Mouse (Mus musculus) adrenal gland, postnatal 10 days (tissue): ENCODE measurements at regions not wholly inside any gene's neighbourhood (a gene's known extent, or its start where the extent isn't known, plus 50 kb on each side); places are given as distances from the start of the nearest gene placed in this dataset.
A peak's percentile ranks its signal among the peaks of the same experiment; 100 is the strongest.
"Not testable (repeated sequence)": the region's sequence is repeated elsewhere in the genome, so short reads cannot be mapped to it uniquely, and the experiment has no call there.

Source experiments
- DNase-seq: peaks from one replicate; pipeline ENCODE4 v3.0.0; 2021; ENCODE audit warnings: mixed read lengths

DNA sequence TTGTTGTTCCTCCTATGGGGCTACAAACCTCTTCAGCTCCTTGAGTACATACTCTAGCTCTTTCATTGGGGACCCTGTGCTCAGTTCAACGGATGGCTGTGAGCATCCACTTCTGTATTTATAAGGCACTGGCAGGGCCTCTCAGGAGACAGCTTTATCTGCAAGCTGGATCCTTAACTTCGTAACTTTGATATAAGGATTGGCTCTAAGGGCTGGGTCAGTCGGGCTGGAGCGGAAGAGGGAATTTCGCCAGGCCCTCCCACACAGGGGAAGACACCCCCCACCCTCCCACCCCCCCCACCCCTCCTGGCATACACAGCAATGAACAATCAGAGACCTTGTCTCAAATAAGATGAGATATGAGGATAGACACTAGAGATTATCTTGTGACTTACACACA lies 304.3 kb upstream of the Chordc1 start:
- DNase-seq: peak; percentile 45

DNA sequence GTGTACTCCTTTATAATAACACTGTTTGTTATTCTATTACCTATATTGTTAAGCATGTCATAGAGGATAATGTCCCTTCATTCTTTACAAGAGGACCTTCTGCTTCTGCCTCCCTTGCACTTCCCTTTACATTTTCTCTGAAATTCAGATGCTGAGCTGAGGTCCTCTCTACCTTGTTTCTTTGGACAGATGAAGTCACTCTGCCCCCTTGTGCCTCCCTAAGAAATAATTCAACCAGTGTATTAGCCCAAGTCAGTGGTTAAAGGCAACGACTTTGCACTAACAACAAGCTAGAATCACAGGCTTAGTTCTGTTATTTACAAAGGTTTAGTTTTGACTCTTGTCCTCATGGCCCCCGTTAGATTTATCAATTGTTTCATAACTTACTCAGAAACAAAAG lies 289.4 kb upstream of the Chordc1 start:
- DNase-seq: peak; percentile 1

DNA sequence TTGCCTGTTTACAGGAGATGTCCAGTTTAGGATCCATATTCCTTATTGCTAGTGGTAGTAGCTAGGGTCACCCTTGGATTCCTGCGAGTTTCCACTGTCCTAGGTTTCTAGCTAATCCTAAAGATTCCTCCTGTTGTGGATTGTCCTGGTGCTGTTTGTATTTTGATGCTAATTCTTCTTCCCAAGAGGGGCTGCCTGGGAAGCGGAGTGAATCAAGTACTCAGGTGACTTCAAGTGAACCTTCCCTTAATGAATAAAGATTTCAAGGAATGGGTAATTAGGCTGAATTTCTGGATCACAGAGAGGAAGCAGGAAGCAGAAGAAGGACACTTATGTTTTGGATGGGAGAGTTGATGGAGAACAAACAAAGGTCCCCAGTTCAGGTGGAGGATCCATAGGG lies 250.6 kb upstream of the Chordc1 start:
- no peak for DNase-seq

DNA sequence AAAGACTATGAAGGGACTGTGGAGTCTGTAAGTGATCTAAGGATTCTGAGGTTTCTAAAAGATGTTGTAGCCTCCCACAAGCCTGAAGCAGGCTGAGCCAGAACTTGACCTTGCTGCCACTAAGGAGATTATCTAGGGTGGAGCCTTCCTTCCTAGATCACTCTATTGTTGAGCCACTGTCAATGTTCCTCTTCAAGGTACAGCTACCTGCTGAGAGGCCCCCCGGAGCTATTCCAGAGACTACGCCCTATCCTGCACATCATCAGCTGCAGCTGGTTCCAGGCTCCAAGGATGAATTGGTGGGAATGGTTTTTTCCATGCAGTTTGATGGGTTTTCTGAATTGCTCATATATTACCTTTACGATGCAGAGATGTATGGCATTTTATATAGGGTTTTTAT lies 249.3 kb upstream of the Chordc1 start:
- DNase-seq: not testable (repeated sequence)

DNA sequence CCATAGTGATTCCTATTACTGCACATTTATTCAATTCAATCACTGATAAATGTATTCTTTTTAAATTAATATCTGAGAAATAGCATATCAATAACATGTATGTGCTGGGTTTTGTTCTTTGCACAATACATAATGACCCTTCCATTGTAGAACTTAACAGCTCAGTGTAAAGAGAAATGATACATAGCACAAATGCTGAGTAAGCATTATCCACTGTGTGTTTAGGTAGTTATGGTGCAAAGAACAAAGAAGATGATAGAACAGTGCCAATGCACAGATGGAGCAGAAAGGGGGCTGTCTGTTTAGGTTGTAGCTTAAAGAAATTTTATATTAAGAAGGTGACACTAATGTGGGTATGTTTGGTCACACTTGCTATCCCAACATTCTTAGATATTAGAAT lies 215.0 kb upstream of the Chordc1 start:
- DNase-seq: no peak

DNA sequence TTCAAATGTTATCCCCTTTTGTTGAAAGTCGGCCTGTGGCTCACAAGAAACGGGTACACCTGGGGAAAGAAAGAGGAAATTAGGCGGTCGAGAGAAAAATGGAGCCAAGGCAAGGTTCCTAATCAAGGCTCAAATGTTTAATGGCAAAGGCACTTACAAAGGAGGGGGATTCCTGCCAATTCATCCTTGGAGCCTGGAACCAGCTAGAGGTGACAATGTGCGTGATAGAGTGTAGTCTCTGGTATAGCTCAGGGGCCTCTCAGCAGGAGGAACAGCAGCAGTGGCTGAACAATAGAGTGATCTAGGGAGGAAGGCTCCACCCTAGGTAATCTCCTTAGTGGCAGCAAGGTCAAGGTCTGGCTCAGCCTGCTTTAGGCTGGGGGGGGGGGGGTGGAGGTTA lies 213.5 kb upstream of the Chordc1 start:
- not testable (repeated sequence) for DNase-seq

DNA sequence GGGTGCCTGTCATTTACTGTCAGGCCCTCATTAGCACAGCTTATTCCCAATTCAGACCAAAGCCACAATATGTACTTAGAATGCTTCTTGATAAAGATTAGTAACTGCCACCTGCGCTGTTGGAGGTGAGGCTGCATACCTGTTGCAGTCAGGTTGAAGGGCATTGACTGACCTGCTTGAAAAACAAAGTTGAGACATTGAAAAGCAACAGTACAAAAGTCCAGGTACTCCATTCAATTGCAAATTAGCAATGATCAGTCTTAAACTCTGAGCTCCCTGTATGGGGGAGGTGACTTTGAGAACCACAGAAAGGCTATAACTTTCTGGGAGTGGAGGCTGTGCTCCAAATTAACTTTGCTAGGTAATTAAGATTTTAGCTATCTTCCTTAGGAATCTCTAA lies 212.8 kb upstream of the Chordc1 start:
- DNase-seq: not testable (repeated sequence)
